14 mouse cellular contexts compared by ENCODE assay signal in genomic region chr13:75741119-75741518, GRCm38 (mm10).
"Had no signal": no experiment of that assay in that cellular context is flagged by ENCODE, and none has a peak within 500 bp of the region (broad histone marks: within the 10 kb centered on the region; RNA-seq: fewer than 3 reads in every experiment).

No protein-coding gene starts in this region.

- H3K36me3 ChIP-seq: kidney, embryonic 15.5 days; limb, embryonic 13.5 days; midbrain, embryonic 13.5 days; neural tube, embryonic 15.5 days had no signal

- H3K4me1 ChIP-seq: midbrain, embryonic 13.5 days; neural tube, embryonic 15.5 days had no signal

- DNase-seq: kidney, adult 2 months; kidney, postnatal 14 days; lung, adult 2 months; lung, postnatal 36 days; right cerebral cortex, adult 18-20 months; right cerebral cortex, postnatal 25 days; thymus, adult 18-20 months; thymus, postnatal 14 days had no signal

- H3K9me3 ChIP-seq: kidney, embryonic 15.5 days; limb, embryonic 13.5 days; midbrain, embryonic 13.5 days; neural tube, embryonic 15.5 days had no signal

- H3K27ac ChIP-seq: kidney, embryonic 15.5 days; limb, embryonic 13.5 days; midbrain, embryonic 13.5 days; neural tube, embryonic 15.5 days had no signal

- H3K4me2 ChIP-seq: kidney, embryonic 15.5 days; limb, embryonic 13.5 days; midbrain, embryonic 13.5 days; neural tube, embryonic 15.5 days had no signal

- H3K4me3 ChIP-seq: kidney, embryonic 15.5 days; limb, embryonic 13.5 days; midbrain, embryonic 13.5 days; neural tube, embryonic 15.5 days had no signal

- ATAC-seq: intestine, embryonic 16.5 days; lung, postnatal 0 days; midbrain, embryonic 13.5 days had no signal

- H3K27me3 ChIP-seq: kidney, embryonic 15.5 days; limb, embryonic 13.5 days; midbrain, embryonic 13.5 days; neural tube, embryonic 15.5 days had no signal

- H3K9ac ChIP-seq: kidney, embryonic 15.5 days; limb, embryonic 13.5 days; midbrain, embryonic 13.5 days; neural tube, embryonic 15.5 days had no signal
